Mouse (Mus musculus) forebrain, embryonic 16.5 days (tissue): ENCODE measurements around the gene Clk1. TPM values are rescaled to one million over a fixed set of nuclear protein-coding genes. Genes with fewer than 3 reads are reported as not detected.

Experiments used
- ATAC-seq: fragments of 200-750 bp; cut with Nextera tagmentation; 2 replicates; pipeline ENCODE4 v1.8.0; 2017; ENCODE audit warnings: mild to moderate bottlenecking, moderate library complexity
- H3K27ac ChIP-seq: fragments of 300-500 bp; sonication (generic); 2 replicates; pipeline ENCODE4 v1.5.1; 2014; ENCODE audit warnings: low read length, control low read depth
- H3K27me3 ChIP-seq: fragments of 300-500 bp; sonication (generic); replicated peaks from 2 replicates; pipeline ENCODE4 v1.6.1; 2014; ENCODE audit warnings: low read length; ENCODE audit not compliant: control insufficient read depth, insufficient read depth
- H3K36me3 ChIP-seq: fragments of 300-500 bp; sonication (generic); 2 replicates; pipeline ENCODE4 v1.6.1; 2014; ENCODE audit not compliant: control insufficient read depth, insufficient read depth
- H3K4me1 ChIP-seq: fragments of 300-500 bp; sonication (generic); replicated peaks from 2 replicates; pipeline ENCODE4 v1.6.1; 2014; ENCODE audit warnings: low read length; ENCODE audit not compliant: control insufficient read depth, insufficient read depth
- H3K4me2 ChIP-seq: fragments of 300-500 bp; sonication (generic); 2 replicates; pipeline ENCODE4 v1.6.1; 2014; ENCODE audit warnings: mild to moderate bottlenecking, low read length, control low read depth
- H3K4me3 ChIP-seq: fragments of 300-500 bp; sonication (generic); replicated peaks from 2 replicates; pipeline ENCODE4 v1.5.1; 2014; ENCODE audit warnings: mild to moderate bottlenecking, low read length, control low read depth
- H3K9ac ChIP-seq: fragments of 300-500 bp; sonication (generic); replicated peaks from 2 replicates; pipeline ENCODE4 v1.6.1; 2014; ENCODE audit warnings: low read depth, low read length, control low read depth
- H3K9me3 ChIP-seq: fragments of 300-500 bp; sonication (generic); 2 replicates; pipeline ENCODE4 v1.6.1; 2016; ENCODE audit warnings: low read length; ENCODE audit not compliant: control insufficient read depth
- WGBS: fragments of 180-500 bp; shearing (Covaris S2); extraction: QIAGEN DNeasy Blood & Tissue Kit; methylation state at CpG from one replicate; pipeline ENCODE4 v1.1.7; 2014; 5-methylcytosine and 5-hydroxymethylcytosine counted together
- polyA plus RNA-seq: library from polyadenylated mRNA; unstranded; fragments of >200 nt; fragmentation: Nextera tagmentation; extraction: Ambion mirVana; gene quantifications from 2 replicates; pipeline ENCODE4 v1.2.1, GENCODE M21; 2015

Gene Clk1
- polyA plus RNA-seq, 1 experiment from 2014 or later: 192 TPM

- no peak for ATAC-seq
- H3K9me3 ChIP-seq: no peaks in the 10 kb centered on the region
- H3K4me3 ChIP-seq: no peak overlapping the region
- H3K4me2 ChIP-seq: no peak overlapping the region
- no peaks in the 10 kb centered on the region for H3K36me3 ChIP-seq
- no peak overlapping the region for H3K9ac ChIP-seq
- WGBS: 84% methylated on average over 2 of the region's 2 CpGs
- no peaks in the 10 kb centered on the region for H3K4me1 ChIP-seq
- H3K27me3 ChIP-seq: no peaks in the 10 kb centered on the region
- H3K27ac ChIP-seq: no peak overlapping the region
These were observed 54.1 kb downstream of the Clk1 start for GRCm38 (mm10) chr1:58369716-58370115.

GRCm38 (mm10) chr1:58366737-58367471 is 57.0 kb downstream of the Clk1 start:
- WGBS: 86% methylated on average over 12 of the region's 12 CpGs
- Histone ChIP-seq H3K4me2 (no peak overlapping the region), H3K4me3 (no peak overlapping the region), H3K27ac (no peak overlapping the region), H3K27me3 (no peaks in the 10 kb centered on the region), H3K9ac (no peak overlapping the region), H3K9me3 (no peaks in the 10 kb centered on the region), H3K36me3 (no peaks in the 10 kb centered on the region), H3K4me1 (no peaks in the 10 kb centered on the region)
- no peak for ATAC-seq

- no peak overlapping the region for H3K9ac ChIP-seq
- ATAC-seq: no peak
- WGBS: 97% methylated on average over 3 of the region's 3 CpGs
- no peak overlapping the region for H3K27ac ChIP-seq
- H3K4me1 ChIP-seq: no peaks in the 10 kb centered on the region
- no peaks in the 10 kb centered on the region for H3K9me3 ChIP-seq
- no peak overlapping the region for H3K4me3 ChIP-seq
- H3K27me3 ChIP-seq: no peaks in the 10 kb centered on the region
- H3K4me2 ChIP-seq: no peak overlapping the region
- no peaks in the 10 kb centered on the region for H3K36me3 ChIP-seq
These were observed 58.0 kb downstream of the Clk1 start for GRCm38 (mm10) chr1:58365829-58366228.

GRCm38 (mm10) chr1:58364551-58364950 is 59.3 kb downstream of the Clk1 start:
- H3K36me3 ChIP-seq: no peaks in the 10 kb centered on the region
- no peaks in the 10 kb centered on the region for H3K9me3 ChIP-seq
- no peak overlapping the region for H3K9ac ChIP-seq
- no peaks in the 10 kb centered on the region for H3K4me1 ChIP-seq
- H3K4me2 ChIP-seq: no peak overlapping the region
- H3K27me3 ChIP-seq: no peaks in the 10 kb centered on the region
- H3K27ac ChIP-seq: no peak overlapping the region
- no peak for ATAC-seq
- no peak overlapping the region for H3K4me3 ChIP-seq
- WGBS: 95% methylated on average over 12 of the region's 12 CpGs

DNA sequence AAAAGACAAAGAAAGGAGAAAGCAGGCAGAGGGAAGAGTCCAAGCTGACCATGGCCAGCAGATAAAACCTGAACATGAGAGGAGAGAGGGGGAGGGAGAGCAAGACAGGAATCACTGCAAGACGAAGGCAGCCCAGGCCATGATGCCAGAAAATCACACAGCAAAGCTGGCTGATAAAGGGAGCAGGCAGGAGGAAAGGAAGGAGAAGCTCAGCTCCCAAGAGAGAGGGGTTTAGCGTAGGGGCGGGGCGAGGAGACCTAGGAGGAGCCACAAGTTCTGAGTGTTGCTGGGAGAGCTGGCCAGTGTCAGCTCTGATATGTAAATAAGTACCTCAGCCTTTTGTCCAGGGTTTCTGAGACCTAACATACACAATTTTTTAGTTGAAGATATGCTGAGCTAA is 61.6 kb downstream of the Clk1 start:
- Histone ChIP-seq H3K4me2 (no peak overlapping the region), H3K27ac (no peak overlapping the region), H3K36me3 (no peaks in the 10 kb centered on the region), H3K4me1 (no peaks in the 10 kb centered on the region), H3K9ac (no peak overlapping the region), H3K9me3 (no peaks in the 10 kb centered on the region), H3K27me3 (no peaks in the 10 kb centered on the region), H3K4me3 (no peak overlapping the region)
- 67% methylated on average over 4 of the region's 4 CpGs for WGBS
- no peak for ATAC-seq

Other genes starting within 250 kb of the Clk1 start
- 2.1 TPM in 2 replicates for gene Aox4, start 213.7 kb downstream of the Clk1 start, polyA plus RNA-seq
- gene Aox2, start 145.7 kb downstream of the Clk1 start, polyA plus RNA-seq: 0.05 TPM in 1 of 2 replicates, not detected in the other
- 375 and 410 TPM in 2 replicates for gene Bzw1, start 31.2 kb downstream of the Clk1 start, polyA plus RNA-seq
- gene Nif3l1, start 21.1 kb upstream of the Clk1 start, polyA plus RNA-seq: 65.8 and 68.1 TPM in 2 replicates
- gene Ppil3, start 21.4 kb upstream of the Clk1 start, polyA plus RNA-seq: 54.1 and 61.4 TPM in 2 replicates
- gene Orc2, start 81.0 kb upstream of the Clk1 start, polyA plus RNA-seq: 29.6 TPM in 2 replicates
- 16.0 and 17.7 TPM in 2 replicates for gene Fam126b, start 162.3 kb upstream of the Clk1 start, polyA plus RNA-seq
- gene Ndufb3, start 162.3 kb upstream of the Clk1 start, polyA plus RNA-seq: 161 and 165 TPM in 2 replicates